Mouse (Mus musculus) ES-E14 (cell line): ENCODE results near the gene Uck1.

Experiments used
- CHD2 ChIP-seq: IDR thresholded peaks from 2 replicates; pipeline ENCODE4 v1.6.1; 2014; ENCODE audit warnings: mild to moderate bottlenecking, low read depth, low read length, inconsistent platforms
- ZC3H11A ChIP-seq: IDR thresholded peaks from 2 replicates; pipeline ENCODE4 v1.6.1; 2012; ENCODE audit warnings: low read depth, mild to moderate bottlenecking, inconsistent platforms, low read length, borderline replicate concordance

DNA sequence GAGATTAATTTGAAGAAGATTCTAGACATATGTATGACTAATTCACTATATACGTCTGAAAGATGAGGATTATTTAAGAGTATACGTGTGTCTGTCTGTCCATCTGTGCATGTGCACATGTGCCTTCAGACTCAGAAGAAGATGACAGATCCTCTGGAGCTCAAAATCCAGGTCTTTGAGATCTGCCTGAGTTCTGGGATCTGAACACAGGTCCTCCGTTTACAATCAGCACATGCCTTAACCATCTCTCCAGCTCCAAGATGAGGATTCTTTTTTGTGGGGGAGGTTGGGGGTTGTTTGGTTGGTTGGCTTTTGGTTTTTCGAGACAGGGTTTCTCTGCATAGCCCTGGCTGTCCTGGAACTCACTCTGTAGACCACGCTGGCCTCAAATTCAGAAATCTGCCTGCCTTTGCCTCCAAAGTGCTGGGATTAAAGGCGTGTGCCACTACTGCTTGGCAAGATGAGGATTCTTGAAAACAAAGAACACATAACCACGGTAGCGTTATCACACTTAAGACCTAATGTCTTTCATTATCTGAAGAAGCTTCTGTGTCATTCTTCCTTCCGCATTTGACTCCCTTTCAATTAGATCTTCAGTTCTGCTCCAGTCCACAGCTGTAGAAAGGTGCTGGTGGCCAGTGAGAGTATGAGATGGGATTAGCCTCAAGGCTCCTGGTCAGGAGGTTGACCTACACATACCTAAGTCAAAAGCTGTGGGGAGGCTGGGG is 21.1 kb downstream of the Uck1 start:
- TF ChIP-seq CHD2 (no peak), ZC3H11A (no peak)
